Mouse (Mus musculus) limb, embryonic 12.5 days (tissue): ENCODE measurements around the gene Srrm2. TPM values are rescaled to one million over a fixed set of nuclear protein-coding genes. Genes with fewer than 3 reads are reported as not detected.

Experiments
- ATAC-seq: fragments of 200-750 bp; cut with Nextera tagmentation; 2 replicates; pipeline ENCODE4 v1.8.0; 2017; ENCODE audit warnings: low read depth, moderate TSS enrichment; ENCODE audit not compliant: insufficient number of reproducible peaks, insufficient read depth, low FRiP score, low TSS enrichment
- H3K27ac ChIP-seq: fragments of 300-500 bp; sonication (generic); 2 replicates; pipeline ENCODE4 v1.5.1; 2016; ENCODE audit warnings: mild to moderate bottlenecking, moderate library complexity
- H3K27me3 ChIP-seq: fragments of 300-500 bp; sonication (generic); 2 replicates; pipeline ENCODE4 v1.6.1; 2016; ENCODE audit warnings: mild to moderate bottlenecking, moderate library complexity
- H3K36me3 ChIP-seq: fragments of 300-500 bp; sonication (generic); 2 replicates; pipeline ENCODE4 v1.6.1; 2016; ENCODE audit warnings: mild to moderate bottlenecking, moderate library complexity
- H3K4me1 ChIP-seq: fragments of 300-500 bp; sonication (generic); replicated peaks from 2 replicates; pipeline ENCODE4 v1.6.1; 2016
- H3K4me2 ChIP-seq: fragments of 300-500 bp; sonication (generic); 2 replicates; pipeline ENCODE4 v1.6.1; 2016; ENCODE audit warnings: mild to moderate bottlenecking, moderate library complexity
- H3K4me3 ChIP-seq: fragments of 300-500 bp; sonication (generic); replicated peaks from 2 replicates; pipeline ENCODE4 v1.5.1; 2016; ENCODE audit warnings: mild to moderate bottlenecking
- H3K9ac ChIP-seq: fragments of 300-500 bp; sonication (generic); replicated peaks from 2 replicates; pipeline ENCODE4 v1.6.1; 2016; ENCODE audit warnings: mild to moderate bottlenecking, moderate library complexity
- H3K9me3 ChIP-seq: fragments of 300-500 bp; sonication (generic); 2 replicates; pipeline ENCODE4 v1.6.1; 2016; ENCODE audit warnings: mild to moderate bottlenecking, moderate library complexity
- WGBS: fragments of 180-500 bp; shearing (Covaris S2); methylation state at CpG from one replicate; pipeline ENCODE4 v1.1.7; 2016; 5-methylcytosine and 5-hydroxymethylcytosine counted together
- polyA plus RNA-seq: library from polyadenylated mRNA; unstranded; fragments of >200 nt; fragmentation: Nextera tagmentation; extraction: Ambion mirVana; gene quantifications from 2 replicates; pipeline ENCODE4 v1.2.1, GENCODE M21; 2016

The Srrm2 gene
- polyA plus RNA-seq, 1 experiment from 2014 or later: 703 TPM

- ATAC-seq: no peak
- Histone ChIP-seq H3K4me3 (no peak within 1 kb of the TSS), H3K4me1 (no peaks in the 10 kb centered on the region), H3K4me2 (no peak within 1 kb of the TSS), H3K9me3 (no peaks in the 10 kb centered on the region), H3K9ac (no peak within 1 kb of the TSS), H3K27me3 (peaks cover 31% of the 10 kb centered on the region), H3K27ac (no peak within 1 kb of the TSS), H3K36me3 (no peaks in the 10 kb centered on the region)
- 76% methylated on average over 8 of the region's 8 CpGs for WGBS
These were observed 45.8 kb downstream of the Srrm2 start, which contains the start of gene Prss33 for GRCm38 (mm10) chr17:23836006-23836575. Prss33 (minus strand) TSS chr17:23836056.

DNA sequence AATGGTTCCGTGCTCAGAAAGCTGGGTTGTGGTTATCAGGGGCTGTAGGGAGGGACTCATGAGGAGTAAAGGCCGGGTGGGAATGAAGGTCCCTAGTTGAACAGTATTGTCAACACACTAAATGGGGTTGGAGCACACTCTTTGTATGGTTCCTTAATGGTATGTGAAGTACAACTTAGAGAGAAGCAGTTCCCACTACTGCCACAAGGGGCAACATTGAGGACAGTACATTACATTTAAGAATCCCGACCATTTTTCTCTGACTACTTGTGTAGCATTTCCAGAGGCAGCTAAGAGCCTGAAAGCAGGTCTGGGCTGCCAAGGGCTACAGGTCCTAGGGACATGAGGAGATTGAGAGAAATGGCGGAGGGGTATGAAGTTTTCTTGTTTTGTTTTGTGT lies 50.8 kb downstream of the Srrm2 start:
- Histone ChIP-seq H3K4me3 (no peak overlapping the region), H3K9me3 (no peaks in the 10 kb centered on the region), H3K4me1 (no peaks in the 10 kb centered on the region), H3K9ac (no peak overlapping the region), H3K27me3 (peaks cover 12% of the 10 kb centered on the region), H3K27ac (no peak overlapping the region), H3K36me3 (no peaks in the 10 kb centered on the region), H3K4me2 (no peak overlapping the region)
- WGBS: 31% methylated on average over 4 of the region's 4 CpGs
- no peak for ATAC-seq

- no peaks in the 10 kb centered on the region for H3K4me1 ChIP-seq
- WGBS: 50% methylated on average over 23 of the region's 23 CpGs
- no peak overlapping the region for H3K9ac ChIP-seq
- H3K4me3 ChIP-seq: peak overlapping the region; percentile 24
- no peaks in the 10 kb centered on the region for H3K9me3 ChIP-seq
- no peak overlapping the region for H3K27ac ChIP-seq
- peak; percentile 44; the same call in 1 of the 2 replicates for ATAC-seq
- no peaks in the 10 kb centered on the region for H3K36me3 ChIP-seq
- H3K4me2 ChIP-seq: peak overlapping the region; percentile 46
- H3K27me3 ChIP-seq: peaks cover 12% of the 10 kb centered on the region
These were observed 52.9 kb downstream of the Srrm2 start for GRCm38 (mm10) chr17:23843141-23843811.

GRCm38 (mm10) chr17:23843812-23844273 lies 53.5 kb downstream of the Srrm2 start, which contains the start of the genes Prss32 and Prss41:
Prss32 (plus strand) TSS chr17:23843855.
Prss41 (minus strand) TSS chr17:23844172.
- H3K9me3 ChIP-seq: no peaks in the 10 kb centered on the region
- peaks cover 12% of the 10 kb centered on the region for H3K27me3 ChIP-seq
- peak; percentile 34; the same call in 1 of the 2 replicates for ATAC-seq
- peak within 1 kb of the TSS; percentile 24 for H3K4me3 ChIP-seq
- H3K36me3 ChIP-seq: no peaks in the 10 kb centered on the region
- 0 out of 2 replicates have a peak within 1 kb of the TSS, but pooled peaks have one; percentile 40 for H3K9ac ChIP-seq
- no peaks in the 10 kb centered on the region for H3K4me1 ChIP-seq
- H3K4me2 ChIP-seq: peak within 1 kb of the TSS; percentile 46
- WGBS: 12% methylated on average over 19 of the region's 19 CpGs
- no peak within 1 kb of the TSS for H3K27ac ChIP-seq

- no peak overlapping the region for H3K4me2 ChIP-seq
- 65% methylated on average over 2 of the region's 2 CpGs for WGBS
- no peak overlapping the region for H3K4me3 ChIP-seq
- H3K9me3 ChIP-seq: no peaks in the 10 kb centered on the region; the same call in 1 of the 2 replicates
- no peaks in the 10 kb centered on the region for H3K4me1 ChIP-seq
- H3K27ac ChIP-seq: no peak overlapping the region
- H3K9ac ChIP-seq: no peak overlapping the region
- no peaks in the 10 kb centered on the region for H3K36me3 ChIP-seq
- ATAC-seq: no peak
- no peaks in the 10 kb centered on the region for H3K27me3 ChIP-seq
These were observed 59.7 kb downstream of the Srrm2 start for GRCm38 (mm10) chr17:23850028-23850427.

DNA sequence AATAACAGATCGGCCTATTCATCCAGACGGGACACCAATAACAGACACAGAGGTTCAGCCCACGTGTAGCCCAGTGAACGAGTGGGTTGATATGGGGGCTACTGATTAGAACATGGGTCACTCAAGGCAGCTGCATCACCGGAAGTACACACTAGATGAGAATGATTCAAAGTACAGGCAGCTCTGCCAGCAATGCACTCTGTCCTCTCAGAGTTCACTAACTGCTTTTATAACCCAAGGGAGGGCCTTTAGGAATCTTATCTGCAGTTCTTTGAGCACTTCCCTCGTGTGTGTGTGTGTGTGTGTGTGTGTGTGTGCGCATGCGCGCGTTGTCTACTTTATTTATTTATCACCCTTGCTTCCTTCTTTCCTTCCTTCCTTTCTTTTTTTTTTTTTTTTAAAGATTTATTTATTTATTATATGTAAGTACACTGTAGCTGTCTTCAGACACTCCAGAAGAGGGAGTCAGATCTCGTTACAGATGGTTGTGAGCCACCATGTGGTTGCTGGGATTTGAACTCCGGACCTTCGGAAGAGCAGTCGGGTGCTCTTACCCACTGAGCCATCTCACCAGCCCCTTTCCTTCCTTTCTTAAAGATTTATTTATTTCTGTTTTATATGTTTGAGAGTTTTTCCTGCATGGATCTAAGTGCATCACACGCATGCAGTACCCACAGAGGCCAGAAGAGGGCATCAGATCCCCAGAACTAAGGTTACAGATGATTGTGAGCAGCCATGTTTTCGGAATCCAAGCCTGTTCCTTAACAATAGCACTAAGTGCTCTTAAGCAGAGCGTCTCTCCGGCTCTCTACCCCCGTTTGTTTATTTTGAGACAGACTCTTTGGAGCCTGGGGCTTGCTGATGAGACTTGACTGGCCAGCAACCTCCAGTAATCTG lies 60.8 kb downstream of the Srrm2 start:
- Histone ChIP-seq H3K36me3 (no peaks in the 10 kb centered on the region), H3K4me2 (no peak overlapping the region), H3K27me3 (no peaks in the 10 kb centered on the region), H3K4me3 (no peak overlapping the region), H3K4me1 (no peaks in the 10 kb centered on the region), H3K9me3 (no peaks in the 10 kb centered on the region; the same call in 1 of the 2 replicates), H3K27ac (no peak overlapping the region), H3K9ac (0 out of 2 replicates have a peak overlapping the region, but pooled peaks have one; percentile 27)
- no peak for ATAC-seq
- WGBS: 61% methylated on average over 18 of the region's 19 CpGs

GRCm38 (mm10) chr17:23853292-23853691 lies 63.0 kb downstream of the Srrm2 start:
- H3K4me1 ChIP-seq: no peaks in the 10 kb centered on the region
- H3K9me3 ChIP-seq: no peaks in the 10 kb centered on the region; the same call in 1 of the 2 replicates
- H3K9ac ChIP-seq: no peak overlapping the region
- H3K36me3 ChIP-seq: no peaks in the 10 kb centered on the region
- no peak for ATAC-seq
- H3K4me3 ChIP-seq: no peak overlapping the region
- H3K4me2 ChIP-seq: no peak overlapping the region
- H3K27me3 ChIP-seq: no peaks in the 10 kb centered on the region
- WGBS: 39% methylated on average over 5 of the region's 5 CpGs
- no peak overlapping the region for H3K27ac ChIP-seq

GRCm38 (mm10) chr17:23854229-23854765 lies 64.0 kb downstream of the Srrm2 start:
- H3K4me2 ChIP-seq: no peak overlapping the region
- ATAC-seq: no peak
- 87% methylated on average over 10 of the region's 10 CpGs for WGBS

GRCm38 (mm10) chr17:23857193-23857592 lies 66.9 kb downstream of the Srrm2 start:
- no peak overlapping the region for H3K27ac ChIP-seq
- WGBS: 84% methylated on average over 6 of the region's 6 CpGs
- H3K4me3 ChIP-seq: no peak overlapping the region
- no peak overlapping the region for H3K4me2 ChIP-seq
- H3K27me3 ChIP-seq: no peaks in the 10 kb centered on the region
- no peak for ATAC-seq
- H3K36me3 ChIP-seq: no peaks in the 10 kb centered on the region
- H3K9ac ChIP-seq: no peak overlapping the region
- H3K4me1 ChIP-seq: no peaks in the 10 kb centered on the region
- H3K9me3 ChIP-seq: no peaks in the 10 kb centered on the region

More at GRCm38 (mm10) chr17:23854229-23854765, 64.0 kb downstream of the Srrm2 start:
- no peaks in the 10 kb centered on the region for H3K36me3 ChIP-seq
- no peak overlapping the region for H3K27ac ChIP-seq
- no peak overlapping the region for H3K4me3 ChIP-seq
- H3K9me3 ChIP-seq: no peaks in the 10 kb centered on the region; the same call in 1 of the 2 replicates
- no peak overlapping the region for H3K9ac ChIP-seq
- no peaks in the 10 kb centered on the region for H3K4me1 ChIP-seq
- no peaks in the 10 kb centered on the region for H3K27me3 ChIP-seq

DNA sequence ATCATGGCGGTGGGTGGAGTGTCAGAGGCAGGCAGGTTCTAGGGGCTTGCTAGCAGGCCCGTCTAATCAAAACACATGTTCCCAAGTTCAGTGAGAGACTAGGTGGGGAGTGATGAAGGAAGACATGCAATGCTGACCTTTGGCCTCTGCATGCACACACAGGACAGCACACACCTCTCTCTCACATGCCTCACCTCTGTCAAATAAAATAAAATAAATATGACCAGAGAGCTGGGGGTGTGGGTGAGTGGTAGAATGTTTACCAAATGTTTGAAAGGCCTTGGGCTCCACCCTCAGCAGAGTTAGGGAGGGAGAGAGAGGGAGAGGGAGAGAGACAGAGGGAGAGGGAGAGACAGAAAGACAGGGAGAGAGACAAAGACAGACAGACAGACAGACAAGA lies 67.6 kb downstream of the Srrm2 start:
- 64% methylated on average over 2 of the region's 2 CpGs for WGBS
- Histone ChIP-seq H3K4me3 (no peak overlapping the region), H3K27ac (no peak overlapping the region), H3K9ac (no peak overlapping the region), H3K9me3 (no peaks in the 10 kb centered on the region), H3K4me2 (no peak overlapping the region), H3K36me3 (no peaks in the 10 kb centered on the region), H3K27me3 (no peaks in the 10 kb centered on the region), H3K4me1 (no peaks in the 10 kb centered on the region)
- no peak for ATAC-seq
